Mouse (Mus musculus) megakaryocyte, embryonic 14.5 days (primary cell): ENCODE measurements around the gene Gipc3. TPM values are rescaled to one million over a fixed set of nuclear protein-coding genes. Genes with fewer than 3 reads are reported as not detected.

ENCODE experiments used
- H3K27me3 ChIP-seq: replicated peaks from 2 replicates; pipeline ENCODE3; 2012; ENCODE audit warnings: inconsistent platforms
- H3K36me3 ChIP-seq: replicated peaks from 2 replicates; pipeline ENCODE3; 2012; ENCODE audit warnings: low read length, inconsistent platforms, mixed read lengths
- H3K4me1 ChIP-seq: 2 replicates; pipeline ENCODE4 v1.6.1; 2012; ENCODE audit warnings: inconsistent platforms
- H3K4me3 ChIP-seq: replicated peaks from 2 replicates; pipeline ENCODE3; 2012; ENCODE audit warnings: moderate library complexity, mild to moderate bottlenecking, inconsistent platforms
- H3K9me3 ChIP-seq: 2 replicates; pipeline ENCODE4 v1.6.1; 2012; ENCODE audit warnings: inconsistent platforms
- FLI1 ChIP-seq: IDR thresholded peaks from 2 replicates; pipeline ENCODE4 v1.6.1; 2012; ENCODE audit warnings: low read length, inconsistent platforms, mixed read lengths
- GATA1 ChIP-seq: IDR thresholded peaks from 3 replicates; pipeline ENCODE4 v1.6.1; 2012; ENCODE audit warnings: mixed read lengths, low read length, inconsistent platforms, borderline replicate concordance
- polyA plus RNA-seq: library from polyadenylated mRNA; stranded (reverse); fragments of >175 nt; gene quantifications from 2 replicates; pipeline ENCODE4 v1.2.3, GENCODE M21; 2012; ENCODE audit warnings: low replicate concordance; ENCODE audit not compliant: insufficient read depth

Gipc3 gene
- 2.9 and 11.0 TPM in 2 replicates for polyA plus RNA-seq

DNA sequence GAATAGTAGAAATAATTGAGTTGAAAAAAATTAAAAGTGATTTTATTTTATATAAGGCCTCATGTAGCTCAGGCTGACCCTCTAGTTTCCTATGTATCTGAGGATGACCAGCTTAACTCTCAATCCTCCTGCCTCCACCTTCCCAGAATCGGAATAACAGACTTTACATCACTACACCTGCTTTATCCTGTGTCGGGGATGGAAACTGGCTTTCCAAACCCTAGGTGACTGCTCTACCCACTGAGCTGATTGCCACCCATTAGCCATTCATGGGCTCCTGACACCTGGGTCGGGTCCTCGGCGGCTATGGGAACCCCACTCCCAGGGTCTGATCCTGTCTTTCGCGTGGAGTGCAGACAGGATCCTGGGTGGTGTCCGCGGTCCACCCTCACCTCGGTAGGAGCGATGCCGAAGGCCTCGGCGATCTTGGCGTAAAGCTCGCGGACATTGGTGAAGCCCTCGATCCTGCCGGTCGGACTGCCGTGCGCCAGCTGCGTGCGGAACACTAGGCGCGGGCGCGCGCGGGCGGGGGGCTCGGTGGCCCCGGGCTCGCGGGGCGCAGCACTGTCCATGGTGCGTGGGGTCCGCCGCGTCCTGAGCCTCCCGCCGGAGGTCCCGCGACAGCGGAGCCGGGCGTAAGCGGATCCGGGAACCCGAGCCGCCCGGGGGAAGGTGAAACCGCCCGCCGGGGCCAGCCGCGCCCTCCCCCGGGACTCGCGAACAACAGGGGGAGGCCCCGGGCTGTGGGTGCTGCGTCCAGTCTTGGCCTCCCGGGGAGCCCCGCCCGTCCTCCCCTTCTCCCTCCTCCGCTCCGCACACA, at the start of gene Gipc3:
Gene Gipc3 (minus strand): TSS at position 581 of the 820 bp plus-strand sequence.
- Histone ChIP-seq H3K36me3 (peaks cover 36% of the 10 kb centered on the region), H3K4me1 (peaks cover 83% of the 10 kb centered on the region), H3K27me3 (peaks cover 12% of the 10 kb centered on the region), H3K4me3 (peak within 1 kb of the TSS; percentile 93), H3K9me3 (no peaks in the 10 kb centered on the region)
- TF ChIP-seq GATA1 (no peak), FLI1 (no peak)

DNA sequence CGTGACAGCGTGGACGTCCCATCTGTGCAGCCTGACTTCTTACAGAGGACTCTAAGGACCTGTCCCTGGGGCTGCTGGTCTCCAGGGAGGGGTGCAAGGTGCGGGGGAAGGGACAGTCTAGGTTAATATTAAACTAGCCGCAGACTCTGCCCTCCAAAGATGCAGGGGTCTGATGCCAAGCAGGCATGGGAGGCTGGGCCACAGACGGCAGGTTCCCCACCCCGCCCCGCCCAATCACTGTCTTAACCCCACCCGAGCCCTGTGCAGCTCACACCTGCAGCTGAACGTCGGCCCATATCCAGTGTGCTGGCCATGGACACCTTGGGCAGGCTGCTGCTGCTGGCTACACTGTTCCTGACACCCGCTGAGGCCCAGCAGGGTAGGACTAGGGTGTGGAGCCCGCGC, 49.7 kb upstream of the Gipc3 start, which contains the start of gene Smim24:
Gene Smim24 (plus strand): TSS at position 271 of the 405 bp plus-strand sequence.
- Histone ChIP-seq H3K4me1 (peaks cover 60% of the 10 kb centered on the region), H3K36me3 (peaks cover 52% of the 10 kb centered on the region), H3K9me3 (no peaks in the 10 kb centered on the region), H3K27me3 (peaks cover 5% of the 10 kb centered on the region), H3K4me3 (peak within 1 kb of the TSS; percentile 87)
- TF ChIP-seq FLI1: no peak
- no peak for TF ChIP-seq GATA1

DNA sequence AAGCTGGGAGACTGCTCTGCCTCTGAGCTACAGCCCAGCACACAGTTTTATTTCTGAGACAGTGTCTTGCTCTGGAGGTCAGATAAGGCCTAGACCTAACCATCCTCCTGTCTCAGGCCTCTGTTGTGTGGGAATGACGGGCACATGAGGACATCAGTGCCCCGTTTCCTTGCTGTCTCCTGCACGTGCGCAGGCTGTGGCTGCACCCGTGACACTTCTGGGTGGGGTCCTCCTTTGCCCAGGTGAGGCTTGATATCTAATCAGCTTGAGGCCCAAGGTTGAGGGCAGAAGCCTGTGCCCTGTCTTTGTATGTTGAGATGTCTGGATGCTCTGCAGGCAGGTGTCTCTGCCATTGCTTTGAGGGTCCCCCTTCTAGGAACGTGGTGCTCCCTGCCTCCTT, 49.2 kb upstream of the Gipc3 start:
- Histone ChIP-seq H3K9me3 (no peaks in the 10 kb centered on the region), H3K4me3 (peak overlapping the region; percentile 14), H3K4me1 (peaks cover 65% of the 10 kb centered on the region), H3K27me3 (peaks cover 5% of the 10 kb centered on the region), H3K36me3 (peaks cover 52% of the 10 kb centered on the region)
- no peak for TF ChIP-seq GATA1
- TF ChIP-seq FLI1: no peak

DNA sequence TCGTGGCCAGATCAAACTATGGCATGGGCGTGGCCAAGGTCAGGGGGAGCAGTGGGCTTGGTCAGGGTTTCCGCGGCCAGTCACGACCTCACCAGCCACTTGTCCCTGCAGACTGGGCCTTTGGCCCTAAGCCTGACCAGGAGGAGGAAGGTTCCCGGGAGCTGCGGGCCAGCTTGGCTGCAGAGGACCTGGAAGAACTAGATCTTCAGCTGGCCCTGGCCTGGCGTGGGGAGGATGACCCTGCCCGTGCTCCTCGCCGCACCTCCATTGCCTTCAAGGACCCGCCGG, 47.6 kb upstream of the Gipc3 start:
- H3K36me3 ChIP-seq: peaks cover 55% of the 10 kb centered on the region
- TF ChIP-seq GATA1: no peak
- H3K9me3 ChIP-seq: no peaks in the 10 kb centered on the region
- peaks cover 76% of the 10 kb centered on the region for H3K4me1 ChIP-seq
- H3K4me3 ChIP-seq: no peak overlapping the region
- H3K27me3 ChIP-seq: peaks cover 4% of the 10 kb centered on the region

DNA sequence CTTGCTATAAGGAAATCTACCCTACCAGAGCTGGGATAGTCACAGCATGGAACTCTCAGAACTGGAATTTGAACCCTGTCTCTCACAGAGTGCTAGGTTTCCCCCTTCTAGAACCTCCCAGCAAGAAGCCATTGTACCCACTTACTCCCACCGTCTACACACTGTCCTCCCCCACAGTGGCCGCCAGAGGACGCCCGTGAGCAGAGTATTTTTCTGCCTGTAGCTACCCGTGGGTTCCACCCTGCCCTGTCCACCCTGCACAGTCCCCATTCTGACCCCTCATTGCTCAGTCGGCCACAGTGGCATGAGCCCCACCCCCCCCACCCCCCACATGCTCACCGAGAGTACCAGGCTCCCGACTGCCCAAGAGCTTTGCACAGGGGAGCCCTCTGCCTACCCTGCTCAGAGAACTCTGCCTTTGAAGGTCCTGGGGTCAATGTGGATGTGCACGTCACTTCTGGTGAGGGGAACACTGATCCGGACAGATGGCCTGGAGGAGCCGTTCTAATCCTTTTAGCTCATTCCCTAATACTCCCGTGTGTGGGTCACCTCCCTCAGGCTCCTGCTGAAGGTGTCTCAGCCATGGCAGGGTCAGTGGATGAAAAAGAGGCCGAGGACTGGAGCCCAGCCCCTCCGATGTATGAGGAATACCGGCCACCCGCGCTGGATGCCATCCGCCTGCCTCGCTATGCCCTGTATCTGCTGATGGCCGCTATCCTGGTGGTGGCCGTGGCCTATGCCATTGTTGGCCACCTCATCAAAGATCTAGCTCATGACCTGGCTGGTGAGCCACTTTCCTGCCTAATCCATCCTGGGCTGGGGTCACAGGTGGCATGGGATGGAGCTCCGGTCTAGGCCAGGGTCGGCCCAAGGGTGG, 47.0 kb upstream of the Gipc3 start:
- peaks cover 79% of the 10 kb centered on the region for H3K4me1 ChIP-seq
- H3K36me3 ChIP-seq: peaks cover 56% of the 10 kb centered on the region

DNA sequence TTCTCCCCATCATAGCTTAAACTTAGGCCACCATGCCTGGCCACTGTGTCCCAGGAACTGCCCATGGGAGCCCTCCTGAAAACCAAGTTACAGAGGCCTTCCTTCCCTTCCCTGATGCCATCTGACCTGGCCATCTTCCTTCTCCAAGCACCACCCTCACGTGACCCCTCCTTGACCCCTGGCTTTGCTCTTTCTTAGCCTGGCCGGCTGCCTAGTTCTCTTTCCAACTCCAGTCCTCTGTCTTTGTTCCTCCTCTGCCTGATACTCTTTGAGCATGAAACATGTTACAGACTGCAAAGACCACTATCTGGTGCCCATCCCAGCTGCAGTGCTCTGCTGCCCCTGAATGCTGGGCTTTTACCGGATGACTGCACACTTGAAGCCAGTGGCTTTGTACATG, 46.3 kb upstream of the Gipc3 start:
- no peak for TF ChIP-seq FLI1
- Histone ChIP-seq H3K4me1 (peaks cover 77% of the 10 kb centered on the region), H3K36me3 (peaks cover 56% of the 10 kb centered on the region), H3K9me3 (no peaks in the 10 kb centered on the region), H3K4me3 (no peak overlapping the region), H3K27me3 (no peaks in the 10 kb centered on the region)

More for the DNA sequence above, 47.0 kb upstream of the Gipc3 start:
- no peak for TF ChIP-seq FLI1
- TF ChIP-seq GATA1: no peak
- Histone ChIP-seq H3K9me3 (no peaks in the 10 kb centered on the region), H3K27me3 (peaks cover 4% of the 10 kb centered on the region), H3K4me3 (no peak overlapping the region)

DNA sequence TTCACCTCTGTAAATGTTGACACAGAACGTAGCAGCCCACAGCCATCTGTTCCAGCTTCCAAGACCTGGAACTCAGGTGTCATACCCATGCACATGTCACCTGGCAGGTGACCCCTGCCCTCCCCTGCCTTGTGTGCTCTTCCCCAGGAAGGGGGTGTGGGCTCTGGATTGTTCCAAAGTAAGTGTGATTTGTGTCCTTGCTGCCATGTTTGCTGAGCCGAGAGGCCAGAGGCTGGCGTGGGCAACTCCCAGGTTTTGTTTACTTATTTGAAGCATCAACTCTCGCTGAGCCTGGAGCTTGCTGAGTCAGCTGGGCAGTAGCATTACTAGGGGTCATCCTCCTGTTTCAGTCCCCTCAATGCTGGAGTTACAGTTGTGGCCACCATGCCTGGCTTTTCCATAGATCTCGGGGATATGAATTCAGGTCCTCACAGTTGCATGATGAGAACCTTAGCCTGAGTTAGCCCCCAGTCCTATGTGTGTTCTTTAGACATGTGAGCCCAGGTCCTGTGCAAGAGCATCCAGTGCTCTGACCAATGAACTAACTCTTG, 45.5 kb upstream of the Gipc3 start, which contains the start of gene Gm48552:
Gene Gm48552 (plus strand): TSS at position 501 of the 551 bp plus-strand sequence.
- Histone ChIP-seq H3K9me3 (no peaks in the 10 kb centered on the region), H3K36me3 (peaks cover 56% of the 10 kb centered on the region), H3K27me3 (no peaks in the 10 kb centered on the region), H3K4me3 (no peak within 1 kb of the TSS), H3K4me1 (peaks cover 69% of the 10 kb centered on the region)
- no peak for TF ChIP-seq FLI1
- TF ChIP-seq GATA1: no peak

DNA sequence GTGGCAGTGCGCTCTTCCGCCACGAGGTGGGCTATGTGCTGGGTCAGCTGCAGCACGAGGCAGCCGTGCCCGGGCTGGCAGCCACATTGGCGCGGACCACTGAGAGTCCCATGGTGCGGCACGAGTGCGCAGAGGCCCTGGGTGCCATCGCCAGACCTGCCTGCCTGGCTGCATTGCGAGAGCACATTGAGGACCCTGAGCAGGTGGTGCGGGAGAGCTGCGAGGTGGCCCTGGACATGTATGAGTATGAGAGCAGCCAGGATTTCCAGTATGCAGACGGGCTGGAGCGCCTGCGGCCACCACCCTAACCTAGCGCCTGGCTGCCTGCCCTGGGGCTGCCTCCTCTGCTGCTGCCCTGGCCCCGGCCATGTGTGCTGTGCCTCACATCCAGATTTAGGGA, 44.6 kb upstream of the Gipc3 start:
- H3K36me3 ChIP-seq: peaks cover 56% of the 10 kb centered on the region
- H3K4me3 ChIP-seq: peak overlapping the region; percentile 33
- peaks cover 67% of the 10 kb centered on the region for H3K4me1 ChIP-seq
- no peaks in the 10 kb centered on the region for H3K27me3 ChIP-seq
- no peaks in the 10 kb centered on the region for H3K9me3 ChIP-seq
- TF ChIP-seq GATA1: no peak
- no peak for TF ChIP-seq FLI1

DNA sequence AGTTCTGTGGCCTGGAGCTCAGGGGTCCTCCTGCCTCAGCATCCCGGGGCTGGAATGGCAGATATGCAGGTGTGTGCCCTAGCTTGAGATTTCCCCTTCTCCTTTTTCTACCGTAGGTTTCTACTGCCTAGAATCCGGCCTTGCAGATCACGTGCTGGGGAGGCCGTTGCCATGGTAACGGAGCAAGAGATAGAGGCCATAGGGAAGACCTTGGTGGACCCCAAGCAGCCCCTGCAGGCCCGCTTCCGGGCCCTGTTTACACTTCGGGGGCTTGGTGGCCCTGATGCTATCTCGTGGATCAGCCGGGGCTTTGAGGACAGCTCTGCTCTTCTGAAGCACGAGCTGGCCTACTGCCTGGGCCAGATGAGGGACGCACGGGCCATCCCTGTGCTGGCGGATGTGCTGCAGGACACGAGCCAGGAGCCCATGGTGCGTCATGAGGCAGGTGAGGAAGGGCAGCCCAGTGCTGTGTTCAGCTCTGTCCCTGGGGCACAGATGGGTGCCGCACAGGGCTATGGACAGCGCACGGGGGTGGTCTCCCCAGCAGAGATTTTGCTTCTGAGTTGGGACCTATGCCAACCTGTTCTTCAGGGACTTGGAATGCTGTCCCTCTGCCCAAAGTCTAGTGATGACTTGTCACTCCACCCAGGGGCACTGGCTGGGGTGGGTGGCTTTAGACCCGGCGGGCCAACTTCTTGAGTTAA, 42.7 kb upstream of the Gipc3 start:
- Histone ChIP-seq H3K4me1 (peaks cover 77% of the 10 kb centered on the region), H3K4me3 (peak overlapping the region; percentile 91), H3K9me3 (no peaks in the 10 kb centered on the region), H3K27me3 (no peaks in the 10 kb centered on the region), H3K36me3 (peaks cover 47% of the 10 kb centered on the region)
- TF ChIP-seq FLI1 (no peak), GATA1 (no peak)
